Mouse (Mus musculus) heart, adult 2 months (tissue): ENCODE data around the gene Nos1ap.

Source experiments
- CTCF ChIP-seq: fragments of 200-600 bp; IDR thresholded peaks from 2 replicates; pipeline ENCODE4 v1.8.1; 2022; ENCODE audit warnings: antibody characterized with exemption, mild to moderate bottlenecking, moderate library complexity
- EP300 ChIP-seq: fragments of 200-500 bp; IDR thresholded peaks from 2 replicates; pipeline ENCODE4 v1.6.1; 2011; ENCODE audit warnings: low read depth, low read length, control low read depth; ENCODE audit not compliant: insufficient read depth
- POLR2A ChIP-seq: fragments of 200-500 bp; IDR thresholded peaks from 2 replicates; pipeline ENCODE4 v1.6.1; 2011; ENCODE audit warnings: mild to moderate bottlenecking, low read depth, low read length, control low read depth; ENCODE audit not compliant: insufficient read depth

- TF ChIP-seq POLR2A (no peak), CTCF (no peak), EP300 (no peak)
Observed at GRCm38 (mm10) chr1:170589219-170590040, at the start of gene Nos1ap.
